Mouse (Mus musculus): Measurements from ENCODE around the gene 8030474K03Rik. TPM values are rescaled to one million over a fixed set of nuclear protein-coding genes. Genes with fewer than 3 reads are reported as not detected.
A peak's percentile ranks its signal among the peaks of the same experiment; 100 is the strongest.
"Not testable (repeated sequence)": the region's sequence is repeated elsewhere in the genome, so short reads cannot be mapped to it uniquely, and the experiment has no call there.

Gene 8030474K03Rik
- total RNA-seq (2021) = not detected

- DNase-seq = no peak
Measured at GRCm38 (mm10) chrX:101794342-101794741, at the start of gene 8030474K03Rik, which contains the start of gene Gm4779. 8030474K03Rik (plus strand) TSS chrX:101794656. Gm4779 (minus strand) TSS chrX:101794423.

GRCm38 (mm10) chrX:101750144-101750543 is 44.3 kb upstream of the 8030474K03Rik start:
- no peak for DNase-seq

GRCm38 (mm10) chrX:101754478-101754877 is 40.0 kb upstream of the 8030474K03Rik start:
- no peak for DNase-seq

GRCm38 (mm10) chrX:101764621-101765020 is 29.8 kb upstream of the 8030474K03Rik start:
- DNase-seq = no peak

GRCm38 (mm10) chrX:101765111-101765510 is 29.3 kb upstream of the 8030474K03Rik start:
- no peak for DNase-seq

GRCm38 (mm10) chrX:101767280-101767679 is 27.2 kb upstream of the 8030474K03Rik start:
- DNase-seq = no peak

GRCm38 (mm10) chrX:101769478-101769877 is 25.0 kb upstream of the 8030474K03Rik start:
- DNase-seq = no peak

- no peak for DNase-seq
Measured at GRCm38 (mm10) chrX:101770307-101770706, 24.1 kb upstream of the 8030474K03Rik start.

GRCm38 (mm10) chrX:101772035-101772434 is 22.4 kb upstream of the 8030474K03Rik start:
- DNase-seq = peak; percentile 9 to 50

GRCm38 (mm10) chrX:101791551-101791950 is 2.9 kb upstream of the 8030474K03Rik start:
- peak; percentile 32 to 45 for DNase-seq

- DNase-seq = no peak
Measured at GRCm38 (mm10) chrX:101805512-101805911, 11.1 kb downstream of the 8030474K03Rik start.

- DNase-seq = no peak
Measured at GRCm38 (mm10) chrX:101811750-101812149, 17.3 kb downstream of the 8030474K03Rik start.

- DNase-seq = no peak
Measured at GRCm38 (mm10) chrX:101819163-101819562, 24.7 kb downstream of the 8030474K03Rik start.

- DNase-seq = not testable (repeated sequence)
Measured at GRCm38 (mm10) chrX:101819980-101820379, 25.5 kb downstream of the 8030474K03Rik start.

GRCm38 (mm10) chrX:101847191-101847795 is 52.8 kb downstream of the 8030474K03Rik start:
- DNase-seq = no peak

Other genes starting within 250 kb of the 8030474K03Rik start
- gene Ogt, start 154.6 kb upstream of the 8030474K03Rik start, total RNA-seq (2021) = 100 to 1,000 TPM; 220 to 236 TPM
- not detected for gene Cxcr3, start 60.4 kb upstream of the 8030474K03Rik start, total RNA-seq (2021)
- 1 to 10 TPM in 1 of 2 experiments, under 1 TPM in 1; 0.77 to 1.1 TPM for gene Gm4779, start 233 bp upstream of the 8030474K03Rik start, total RNA-seq (2021)
- 10 to 100 TPM; 48.7 to 58.8 TPM for gene Nhsl2, start 54.7 kb downstream of the 8030474K03Rik start, total RNA-seq (2021)

All from layer of hippocampus, postnatal 36 days (tissue).